Mouse (Mus musculus) adrenal gland, adult 2 months (tissue): ENCODE measurements at regions not wholly inside any gene's neighbourhood (a gene's known extent, or its start where the extent isn't known, plus 50 kb on each side); places are given as distances from the start of the nearest gene placed in this dataset.
A peak's percentile ranks its signal among the peaks of the same experiment; 100 is the strongest.

Experiments
- DNase-seq: peaks from one replicate; pipeline ENCODE4 v3.0.0; 2021

DNA sequence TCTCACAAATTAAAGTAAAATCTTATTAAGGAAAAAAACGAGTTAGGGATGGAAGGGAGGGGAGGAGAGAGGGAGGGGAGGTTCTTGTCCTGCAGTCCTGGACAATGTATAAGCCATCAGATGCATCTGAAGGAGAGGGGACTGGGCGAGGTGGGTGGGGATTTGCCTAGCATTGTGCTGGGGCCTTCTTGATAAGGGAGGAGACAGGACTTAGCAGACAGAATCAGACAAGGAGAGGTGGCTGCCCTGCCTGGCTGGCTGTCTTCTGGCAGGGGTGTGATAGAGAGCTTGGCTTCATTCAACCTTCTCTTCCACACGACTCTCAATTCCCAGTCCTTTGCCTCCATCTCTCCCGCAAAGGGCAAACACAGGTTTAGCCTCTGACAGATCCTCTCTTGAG lies 318.9 kb downstream of the Gm49356 start:
- no peak for DNase-seq

GRCm38 (mm10) chr15:59212362-59212761 lies 323.3 kb downstream of the Gm49356 start:
- DNase-seq: no peak

GRCm38 (mm10) chr15:59214096-59214495 lies 325.0 kb downstream of the Gm49356 start:
- DNase-seq: no peak

DNA sequence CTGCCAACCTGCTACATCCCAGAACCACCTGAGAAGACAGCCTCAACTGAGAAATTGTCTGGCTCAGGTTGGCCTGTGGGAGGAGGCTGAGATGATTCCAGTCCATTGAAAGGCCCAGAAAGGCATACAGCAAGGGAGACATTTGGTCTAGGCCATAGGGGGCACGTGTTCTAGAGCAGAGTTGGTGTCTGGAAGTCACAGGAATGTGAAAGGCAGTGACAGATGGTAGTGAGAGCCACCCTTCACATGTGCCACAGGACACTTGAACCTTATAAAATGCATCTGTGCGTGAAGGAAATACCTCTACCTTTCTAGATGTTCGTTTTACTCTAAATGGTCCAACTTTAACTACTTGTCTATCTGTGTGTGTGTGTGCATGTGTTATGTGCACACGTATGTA lies 326.1 kb downstream of the Gm49356 start:
- no peak for DNase-seq

- DNase-seq: no peak
Measured at GRCm38 (mm10) chr15:59217481-59217880, 328.4 kb downstream of the Gm49356 start.

GRCm38 (mm10) chr15:59218916-59219315 lies 329.8 kb downstream of the Gm49356 start:
- no peak for DNase-seq

GRCm38 (mm10) chr15:59225637-59226036 lies 336.5 kb downstream of the Gm49356 start:
- no peak for DNase-seq

- no peak for DNase-seq
Measured at GRCm38 (mm10) chr15:59227293-59227692, 338.2 kb downstream of the Gm49356 start.

DNA sequence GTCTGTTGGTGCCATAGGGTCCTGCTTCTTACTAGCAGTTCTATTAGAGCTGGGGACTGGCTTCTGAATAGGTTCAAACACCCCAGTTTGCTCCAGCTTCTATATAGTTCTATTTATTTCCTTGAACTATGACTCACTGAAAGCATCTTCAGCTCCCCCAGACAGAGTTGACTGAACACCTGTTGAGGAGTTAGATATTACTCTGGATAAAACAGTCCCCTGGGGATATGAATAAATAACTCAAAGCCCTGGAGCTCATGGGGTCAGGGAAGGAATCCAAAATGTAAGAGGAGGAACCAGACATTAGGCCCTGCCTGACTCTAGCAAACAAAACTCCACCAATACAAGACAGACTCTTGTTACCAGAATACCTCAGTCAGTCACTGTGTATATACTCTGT lies 341.4 kb downstream of the Gm49356 start:
- DNase-seq: no peak

DNA sequence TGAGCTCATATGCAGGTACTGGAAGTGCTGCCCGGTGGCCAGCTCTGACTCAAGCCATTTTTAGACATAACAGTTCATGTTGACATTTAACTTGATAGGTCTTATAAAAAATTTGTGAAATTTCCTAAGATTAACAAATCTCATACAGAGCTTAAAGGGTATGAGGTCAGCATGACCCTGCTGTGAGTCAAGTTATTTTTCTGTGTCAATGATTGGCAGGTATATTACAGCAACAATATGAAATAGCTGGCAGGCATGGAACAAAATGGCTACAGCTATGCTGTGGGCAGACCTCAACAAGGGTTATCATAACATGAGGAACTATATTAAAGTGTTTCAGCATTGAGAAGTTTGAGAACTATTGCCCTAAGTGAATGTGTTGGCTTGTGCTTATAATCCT lies 342.6 kb downstream of the Gm49356 start:
- no peak for DNase-seq

DNA sequence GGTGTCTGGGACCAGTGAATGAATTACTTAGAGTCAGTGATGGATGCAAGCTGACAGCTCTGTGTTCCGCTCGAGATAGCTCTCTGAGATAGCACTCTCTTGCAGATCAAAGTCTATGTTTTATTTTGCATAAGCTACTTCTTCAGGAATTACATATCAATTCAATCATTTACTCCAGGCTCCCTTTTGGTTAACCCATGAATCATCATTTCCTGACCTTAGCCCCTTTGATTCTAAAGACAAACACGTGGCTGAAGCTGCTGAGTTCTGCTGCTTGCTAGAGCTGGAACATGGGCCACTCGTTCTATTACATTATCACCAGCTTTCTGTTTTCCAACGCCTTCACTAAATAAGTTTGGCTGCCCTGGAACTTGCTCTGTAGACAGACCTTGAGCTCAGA lies 343.2 kb downstream of the Gm49356 start:
- DNase-seq: no peak

DNA sequence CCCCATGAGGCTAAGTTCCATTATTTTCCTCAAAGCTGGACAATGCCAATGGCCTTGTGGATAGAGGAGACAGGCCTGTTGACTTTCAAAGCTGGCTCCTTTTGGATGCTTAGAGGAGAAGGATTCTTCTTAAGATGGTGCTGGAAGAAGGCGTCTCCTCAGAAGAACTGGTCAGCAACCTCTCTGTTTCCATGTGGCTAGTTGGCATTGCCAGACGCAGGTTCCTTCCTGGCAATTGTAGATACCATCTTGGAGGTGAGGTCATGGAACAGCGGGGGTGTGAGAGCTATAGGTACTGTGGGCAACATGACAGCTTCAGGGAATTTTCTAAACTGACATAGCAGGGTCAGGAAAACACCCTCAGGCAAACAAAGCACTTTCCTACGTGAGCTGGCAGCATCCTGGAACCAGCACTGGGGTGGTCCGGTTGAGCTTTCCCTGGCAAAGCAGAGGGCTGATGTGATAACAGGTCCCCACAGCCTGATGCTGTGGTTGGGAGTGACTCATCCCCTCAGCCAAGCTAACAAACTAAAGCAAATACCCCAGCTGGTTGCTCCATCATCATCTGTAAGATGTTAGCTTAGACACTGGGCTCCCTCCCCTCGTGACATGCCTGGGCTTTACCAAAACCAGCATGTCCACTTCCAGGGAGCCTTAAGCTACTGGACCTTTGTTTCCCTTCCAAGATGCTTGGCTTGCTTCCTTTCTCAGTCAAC lies 348.5 kb downstream of the Gm49356 start:
- peak; percentile 14 for DNase-seq

DNA sequence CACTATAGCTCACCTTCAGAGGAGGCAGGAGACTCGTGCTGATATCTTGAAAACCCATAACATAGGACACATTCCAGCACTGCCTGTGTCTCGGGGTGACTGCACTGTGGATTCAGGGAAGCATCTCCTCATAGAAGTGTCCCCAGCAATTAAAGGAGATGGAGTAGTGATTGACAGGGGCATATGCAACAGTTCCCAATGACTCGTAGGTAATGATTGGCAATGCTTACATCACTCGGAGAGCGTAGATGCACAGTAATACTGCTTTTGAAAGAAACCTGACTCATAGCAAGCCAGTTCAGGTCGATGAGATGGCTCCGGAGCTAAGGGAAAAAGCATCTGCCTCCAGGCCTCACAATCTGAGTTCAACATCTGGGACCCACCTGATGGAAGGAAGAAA lies 352.7 kb downstream of the Gm49356 start:
- no peak for DNase-seq

- peak; percentile 56 for DNase-seq
Measured at GRCm38 (mm10) chr15:59245927-59246649, 357.0 kb downstream of the Gm49356 start.

- DNase-seq: no peak
Measured at GRCm38 (mm10) chr15:59248477-59249260, 359.6 kb downstream of the Gm49356 start.

- DNase-seq: no peak
Measured at GRCm38 (mm10) chr15:59261380-59261779, 372.3 kb downstream of the Gm49356 start.

GRCm38 (mm10) chr15:59262380-59262779 lies 373.3 kb downstream of the Gm49356 start:
- DNase-seq: no peak

DNA sequence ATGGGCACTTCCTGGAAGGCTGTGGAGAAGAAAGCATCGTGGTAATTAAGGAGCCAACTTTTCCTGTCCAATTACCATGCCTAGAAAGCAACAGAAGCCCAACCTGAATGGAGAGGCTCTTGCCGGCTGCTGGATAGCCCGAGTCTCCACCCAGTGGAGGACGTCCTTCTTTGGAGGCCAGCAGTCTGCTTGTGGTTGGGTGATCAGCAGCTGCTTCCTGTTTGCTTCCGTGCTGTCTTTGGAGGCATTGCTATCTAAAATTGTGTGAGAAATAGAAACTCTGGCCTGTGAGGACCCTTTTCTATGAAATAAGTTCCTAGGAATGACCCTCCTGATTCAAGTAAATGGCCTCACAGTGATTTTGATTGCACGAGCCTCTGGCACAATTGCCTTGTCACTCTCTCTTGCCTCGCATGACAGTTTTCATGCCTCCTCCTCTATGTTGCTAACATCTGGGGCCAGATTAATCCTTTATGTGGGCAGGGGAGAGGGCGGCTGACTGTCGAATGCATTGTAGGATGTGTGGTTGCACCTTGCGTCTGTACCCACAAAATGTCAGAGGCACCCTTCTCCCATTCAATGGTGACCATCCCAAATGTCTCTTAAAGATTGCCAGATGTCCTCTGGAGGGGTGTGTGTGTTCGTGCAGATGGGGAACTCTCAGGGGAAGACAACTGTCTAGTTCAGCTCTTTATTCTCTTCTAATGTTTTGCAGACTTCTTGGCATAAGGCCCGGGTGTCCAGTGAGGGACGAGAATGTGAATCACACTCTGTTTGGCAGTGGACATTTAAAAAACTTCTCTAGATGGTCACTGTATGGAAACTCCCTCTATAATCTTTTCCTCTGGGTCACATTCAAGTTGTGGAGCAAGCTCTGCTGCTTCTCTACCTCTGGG lies 374.6 kb downstream of the Gm49356 start:
- DNase-seq: peak; percentile 73
